Mouse (Mus musculus): ENCODE results near the gene Msh4.

Gene Msh4

DNA sequence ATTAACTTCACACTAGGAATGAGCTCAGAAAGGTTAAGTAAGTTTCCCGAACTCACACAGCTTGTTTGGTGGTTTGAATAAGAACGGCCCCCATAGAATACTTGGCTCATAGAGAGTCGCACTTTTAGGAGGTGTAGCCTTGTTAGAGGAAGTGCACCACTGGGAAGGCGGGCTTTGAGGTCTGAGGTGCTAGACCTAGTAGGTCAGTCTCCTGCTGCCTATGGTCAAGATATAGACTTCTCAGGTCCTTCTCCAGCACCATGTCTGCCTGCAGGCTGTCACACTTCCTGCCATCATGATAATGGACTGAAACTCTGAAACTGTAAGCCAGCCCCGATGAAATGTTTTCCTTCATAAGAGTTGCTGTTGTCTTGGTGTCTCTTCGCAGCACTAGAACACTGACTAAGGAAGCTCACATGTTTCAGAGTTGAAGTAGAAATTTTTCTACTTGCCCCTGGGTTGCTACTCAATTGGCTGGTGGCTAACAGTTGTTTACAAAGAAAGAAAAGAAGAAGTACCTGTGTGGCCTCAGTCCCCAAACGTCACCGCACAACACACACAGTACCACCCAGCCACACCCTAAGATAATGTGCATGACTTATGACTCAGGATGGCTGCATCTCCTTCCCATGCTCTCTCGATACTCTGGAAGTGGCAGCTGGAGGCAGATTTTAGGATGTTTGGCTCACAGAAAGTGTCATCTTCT lies 98.3 kb downstream of the Msh4 start:
- DNase-seq: no peak

Data from cerebellum, postnatal 10 days (tissue).